Mouse (Mus musculus) testis, adult 2 months (tissue): Measurements from ENCODE around the gene Tprkb. TPM values are rescaled to one million over a fixed set of nuclear protein-coding genes. Genes with fewer than 3 reads are reported as not detected.
"Not testable (repeated sequence)": the region's sequence is repeated elsewhere in the genome, so short reads cannot be mapped to it uniquely, and the experiment has no call there.

Source experiments
- H3K27ac ChIP-seq: fragments of 200-500 bp; 2 replicates; pipeline ENCODE4 v1.5.1; 2012; ENCODE audit warnings: low read depth, low read length; ENCODE audit not compliant: control insufficient read depth, insufficient read depth
- H3K27me3 ChIP-seq: fragments of 200-500 bp; 2 replicates; pipeline ENCODE4 v1.6.1; 2012; ENCODE audit warnings: mild to moderate bottlenecking, low read length, moderate library complexity; ENCODE audit not compliant: control insufficient read depth, insufficient read depth
- H3K36me3 ChIP-seq: fragments of 200-500 bp; 2 replicates; pipeline ENCODE4 v1.6.1; 2012; ENCODE audit warnings: mild to moderate bottlenecking, low read length; ENCODE audit not compliant: control insufficient read depth, insufficient read depth
- H3K4me1 ChIP-seq: fragments of 200-500 bp; 2 replicates; pipeline ENCODE4 v1.6.1; 2012; ENCODE audit warnings: low read length; ENCODE audit not compliant: control insufficient read depth, insufficient read depth
- H3K4me3 ChIP-seq: fragments of 200-500 bp; 2 replicates; pipeline ENCODE4 v1.5.1; 2012; ENCODE audit warnings: low read depth, mild to moderate bottlenecking, low read length, moderate library complexity, mixed read lengths; ENCODE audit not compliant: control insufficient read depth
- CTCF ChIP-seq: fragments of 200-500 bp; IDR thresholded peaks from 2 replicates; pipeline ENCODE4 v1.5.1; 2012; ENCODE audit warnings: low read depth, mild to moderate bottlenecking, inconsistent platforms, low read length, moderate library complexity; ENCODE audit not compliant: control insufficient read depth, insufficient read depth, insufficient replicate concordance
- POLR2A ChIP-seq: fragments of 200-500 bp; IDR thresholded peaks from 2 replicates; pipeline ENCODE4 v1.6.1; 2012; ENCODE audit warnings: low read depth, mild to moderate bottlenecking, inconsistent platforms, low read length, moderate library complexity; ENCODE audit not compliant: control insufficient read depth
- polyA plus RNA-seq: library from polyadenylated mRNA; depleted of rRNA; stranded (reverse); fragments of >200 nt; gene quantifications from 2 replicates; pipeline ENCODE4 v1.2.3, GENCODE M21; 2012

The Tprkb gene
- polyA plus RNA-seq, 1 experiment = 10.8 TPM

DNA sequence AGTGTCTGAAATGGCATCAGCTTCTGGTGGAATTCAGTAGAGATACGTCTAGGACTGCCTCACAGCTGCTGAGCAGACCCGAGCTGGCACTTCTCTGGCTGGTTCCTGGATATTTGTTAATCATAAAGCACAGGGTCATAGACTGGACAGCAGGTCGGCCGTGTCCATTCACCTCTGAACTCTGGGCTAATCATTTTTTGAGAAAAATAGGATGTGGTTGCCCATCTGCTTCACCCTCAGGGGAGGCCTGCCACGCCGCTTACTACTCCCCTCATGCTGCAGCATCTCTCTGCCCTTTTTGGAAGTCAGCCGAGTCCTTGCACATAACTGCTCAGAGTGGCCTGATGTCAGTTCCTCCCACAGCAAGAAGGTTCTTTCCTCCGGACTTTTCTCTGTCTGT, 22.4 kb downstream of the Tprkb start:
- no peaks in the 10 kb centered on the region; the same call in 1 of the 2 replicates for H3K36me3 ChIP-seq
- H3K4me3 ChIP-seq = no peak overlapping the region
- H3K27me3 ChIP-seq = no peaks in the 10 kb centered on the region
- H3K4me1 ChIP-seq = peaks cover 8% of the 10 kb centered on the region
- no peak overlapping the region for H3K27ac ChIP-seq
- TF ChIP-seq CTCF (no peak), POLR2A (no peak)

DNA sequence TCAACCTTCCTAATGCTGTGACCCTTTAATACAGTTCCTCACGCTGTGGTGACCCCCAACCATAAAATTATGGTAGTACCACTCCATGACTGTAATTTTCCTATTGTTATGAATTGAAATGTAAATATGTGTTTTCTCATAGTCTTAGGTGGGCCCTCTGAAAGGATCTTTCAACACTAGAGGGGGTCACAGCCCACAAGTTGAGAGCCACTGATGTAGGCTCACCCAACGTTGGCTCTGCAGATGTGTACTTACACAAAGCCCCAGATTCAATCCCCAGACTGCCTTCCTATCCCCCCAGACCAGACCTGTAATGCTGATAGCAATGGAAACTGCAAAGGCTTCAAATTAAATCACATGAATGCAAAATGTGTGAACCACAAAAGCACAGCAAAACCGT, 24.0 kb downstream of the Tprkb start:
- H3K4me1 ChIP-seq = peaks cover 8% of the 10 kb centered on the region
- H3K27me3 ChIP-seq = no peaks in the 10 kb centered on the region
- TF ChIP-seq CTCF (no peak), POLR2A (no peak)
- H3K27ac ChIP-seq = no peak overlapping the region
- H3K36me3 ChIP-seq = no peaks in the 10 kb centered on the region
- H3K4me3 ChIP-seq = no peak overlapping the region

DNA sequence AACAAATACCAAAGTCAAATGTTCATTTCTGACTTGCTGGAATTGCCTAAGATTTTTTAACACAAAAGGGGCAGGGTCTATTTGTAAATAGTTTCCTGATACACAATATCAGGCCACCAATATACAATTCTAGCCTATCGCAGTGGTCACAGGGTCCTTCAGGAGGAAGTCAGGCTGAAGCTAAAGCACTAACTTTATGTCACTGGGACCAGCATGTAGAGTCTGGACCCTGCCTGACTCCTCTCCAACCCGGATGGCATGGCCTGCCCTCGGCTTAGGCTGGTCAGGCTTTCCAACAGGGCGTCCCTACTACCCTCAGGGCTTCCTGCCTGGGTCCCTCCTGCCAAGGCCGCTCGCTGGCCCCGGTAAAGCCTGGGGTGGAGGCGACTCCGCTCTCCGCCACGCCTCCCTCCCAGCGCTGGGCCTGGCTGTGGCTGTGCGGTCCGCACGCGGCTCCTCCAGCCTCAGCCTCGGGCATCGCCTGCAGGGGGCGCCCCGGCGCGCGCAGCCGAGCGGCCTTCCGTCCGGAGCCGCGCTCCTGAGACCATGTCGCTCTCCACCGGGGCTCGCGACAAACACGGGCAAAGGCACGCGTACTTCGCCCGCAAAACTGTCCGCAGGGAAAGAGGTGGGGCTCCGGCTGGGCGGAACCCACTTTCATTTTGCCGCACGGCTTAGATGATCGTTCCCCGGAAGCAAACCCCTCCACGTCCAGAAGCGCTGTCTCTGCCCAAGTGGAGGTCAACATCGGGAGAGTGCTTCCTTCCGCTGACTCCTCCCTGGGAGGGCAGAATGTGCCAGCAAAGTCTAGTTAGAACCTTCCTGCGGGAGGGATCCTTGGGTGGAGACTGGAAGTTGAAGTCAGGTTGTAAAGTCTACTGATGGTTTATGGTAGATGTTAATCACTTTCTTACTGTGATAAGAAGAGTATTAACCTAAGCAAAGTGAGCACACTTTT, 25.1 kb downstream of the Tprkb start:
- H3K36me3 ChIP-seq, H3K27me3 ChIP-seq, H3K4me1 ChIP-seq: not testable (repeated sequence)
- peak overlapping the region; percentile 78 for H3K4me3 ChIP-seq
- TF ChIP-seq CTCF (peak; percentile 58), POLR2A (peak; percentile 62; the same call in 1 of the 2 replicates)
- peak overlapping the region; percentile 62 for H3K27ac ChIP-seq

DNA sequence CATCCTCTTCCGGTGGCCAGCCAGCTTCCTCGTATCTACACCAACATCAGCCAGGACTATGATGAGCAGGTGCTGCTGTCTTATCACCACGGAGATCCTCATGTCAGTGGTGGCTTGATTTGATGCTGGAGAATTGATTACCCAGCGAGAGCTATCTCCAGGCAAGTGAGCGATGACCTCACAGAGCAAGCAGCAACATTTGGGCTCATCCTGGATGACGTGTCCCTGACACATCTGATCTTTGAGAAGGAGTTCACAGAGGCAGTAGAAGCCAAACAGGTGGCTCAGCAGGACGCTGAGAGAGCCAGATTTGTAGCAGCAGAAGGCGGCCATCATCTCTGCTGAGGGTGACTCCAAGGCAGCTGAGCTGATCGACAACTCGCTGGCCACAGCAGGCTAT, 27.0 kb downstream of the Tprkb start:
- TF ChIP-seq POLR2A (no peak), CTCF (no peak)
- peaks cover 8% of the 10 kb centered on the region for H3K4me1 ChIP-seq
- no peak overlapping the region for H3K4me3 ChIP-seq
- no peaks in the 10 kb centered on the region for H3K27me3 ChIP-seq
- H3K27ac ChIP-seq = no peak overlapping the region
- no peaks in the 10 kb centered on the region for H3K36me3 ChIP-seq

DNA sequence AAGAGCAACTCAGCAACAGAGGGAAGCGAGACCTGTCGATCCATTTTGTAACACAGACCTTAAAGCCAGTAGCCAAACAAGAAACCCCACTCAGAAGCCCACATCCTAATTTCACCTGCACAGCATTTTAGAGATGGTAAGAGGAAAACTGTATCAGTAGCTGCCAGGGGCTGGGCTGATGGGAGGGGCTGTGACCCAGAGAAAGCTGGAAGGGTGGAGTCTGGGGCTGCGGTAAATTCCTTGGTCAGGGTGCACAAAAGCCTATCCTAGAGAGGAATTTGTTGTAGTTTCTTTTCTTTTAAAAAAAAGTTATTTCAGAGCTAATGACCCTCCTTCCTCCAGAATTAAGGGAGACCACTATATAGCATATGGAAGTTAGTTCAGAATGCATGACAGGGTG, 30.8 kb downstream of the Tprkb start:
- Histone ChIP-seq H3K36me3 (peaks cover 3% of the 10 kb centered on the region), H3K27ac (no peak overlapping the region), H3K4me3 (no peak overlapping the region)

DNA sequence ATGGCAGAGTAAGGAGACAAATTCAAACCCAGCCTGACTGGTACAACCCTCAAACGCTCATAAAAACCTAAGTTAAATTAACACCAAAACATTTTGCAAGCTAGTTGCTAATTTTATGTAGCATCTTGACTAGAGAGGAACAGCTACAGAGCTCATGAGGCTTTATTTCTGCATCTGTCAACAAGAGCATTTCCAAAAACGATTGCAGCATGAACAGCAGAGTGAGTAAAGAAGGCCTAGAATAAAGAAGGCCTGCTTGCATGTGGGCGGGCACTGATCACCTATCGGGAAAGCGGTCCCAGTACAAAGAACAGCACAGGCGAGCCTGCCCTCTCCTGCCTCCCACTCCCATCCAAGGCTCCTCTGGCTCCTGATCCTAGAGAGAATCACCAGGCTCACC, 36.9 kb downstream of the Tprkb start:
- H3K4me3 ChIP-seq = no peak overlapping the region
- no peaks in the 10 kb centered on the region for H3K4me1 ChIP-seq
- H3K36me3 ChIP-seq = peaks cover 6% of the 10 kb centered on the region
- H3K27ac ChIP-seq = no peak overlapping the region
- no peak for TF ChIP-seq CTCF
- no peaks in the 10 kb centered on the region for H3K27me3 ChIP-seq

More for the DNA sequence above, 30.8 kb downstream of the Tprkb start:
- TF ChIP-seq POLR2A (no peak), CTCF (no peak)
- H3K4me1 ChIP-seq = peaks cover 3% of the 10 kb centered on the region
- H3K27me3 ChIP-seq = no peaks in the 10 kb centered on the region

DNA sequence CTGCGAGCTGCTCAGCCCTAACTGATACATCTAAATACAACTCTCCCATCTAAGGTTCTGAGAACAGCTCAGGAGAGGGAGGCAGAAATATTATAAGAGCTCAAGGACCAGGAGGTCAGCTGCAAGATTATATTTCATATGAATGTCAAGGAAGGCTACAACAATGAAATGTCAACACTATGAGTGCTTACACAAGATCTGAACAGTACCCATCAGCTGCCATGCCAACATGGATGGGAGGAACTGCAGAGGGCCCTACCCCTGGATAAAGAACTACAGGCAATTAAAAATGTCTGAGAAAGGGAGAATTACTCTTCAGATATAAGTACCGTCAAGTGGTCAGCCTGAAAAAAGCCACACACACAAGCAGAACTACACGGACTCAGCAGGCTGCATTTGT, 45.9 kb downstream of the Tprkb start:
- TF ChIP-seq CTCF = no peak
- no peak for TF ChIP-seq POLR2A
- Histone ChIP-seq H3K4me1 (no peaks in the 10 kb centered on the region; the same call in none of the 2 replicates), H3K27me3 (no peaks in the 10 kb centered on the region), H3K36me3 (peaks cover 1% of the 10 kb centered on the region; the same call in 1 of the 2 replicates), H3K27ac (no peak overlapping the region), H3K4me3 (no peak overlapping the region)
